ENCODE assay signal across 13 mouse cellular contexts in the genomic region with DNA sequence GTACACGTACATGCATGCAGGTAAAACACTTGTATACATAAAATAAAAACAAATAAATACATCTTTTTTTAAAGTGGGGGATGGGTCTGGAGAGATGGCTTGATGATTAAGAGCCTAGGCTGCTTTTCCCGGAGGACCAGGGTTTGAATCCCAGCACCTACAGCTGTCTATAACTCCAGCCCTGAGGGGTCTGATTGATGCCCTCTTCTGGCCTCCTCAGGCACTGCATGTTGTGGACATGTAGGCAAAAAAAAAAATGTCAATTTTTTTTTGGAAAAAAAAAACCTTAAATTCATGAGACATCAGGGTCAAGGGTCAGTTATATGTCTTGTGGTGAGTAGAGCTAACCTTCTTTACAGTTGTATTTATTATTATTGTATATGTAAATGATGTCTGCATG. TPM values are rescaled to one million over a fixed set of nuclear protein-coding genes. Genes with fewer than 3 reads are reported as not detected.
DNase-seq lines count a peak whose midpoint lies in the region; ATAC-seq and TF ChIP-seq lines count a peak whose summit lies in the region.
"Had no signal": no experiment of that assay in that cellular context is flagged by ENCODE, and none has a peak within 500 bp of the region (broad histone marks: within the 10 kb centered on the region; RNA-seq: fewer than 3 reads in every experiment).

No protein-coding gene starts in this region.

- H3K36me3 ChIP-seq in limb, embryonic 11.5 days (ENCODE audit: control insufficient read depth, insufficient read depth, low read length) = peaks cover 6% of the 10 kb centered on the region
- peaks cover 89% of the 10 kb centered on the region for H3K36me3 ChIP-seq in limb, embryonic 10.5 days
- H3K36me3 ChIP-seq in embryonic facial prominence, embryonic 11.5 days (replicated peaks; ENCODE audit: control insufficient read depth, insufficient read depth, low read depth, low read length) = no peaks in the 10 kb centered on the region; the same call in 1 of the 2 replicates

- WGBS in cerebellum, adult 2 months = 94% methylated on average over 2 of the region's 2 CpGs
- WGBS in limb, embryonic 11.5 days = 82% methylated on average over 2 of the region's 2 CpGs
- WGBS in limb, embryonic 10.5 days = 92% methylated on average over 2 of the region's 2 CpGs
- 91% methylated on average over 2 of the region's 2 CpGs for WGBS in embryonic facial prominence, embryonic 11.5 days

- H3K4me1 ChIP-seq in cerebellum, adult 2 months (ENCODE audit: control insufficient read depth, insufficient read depth, low read length) = no peaks in the 10 kb centered on the region
- H3K4me1 ChIP-seq in limb, embryonic 11.5 days (ENCODE audit: control insufficient read depth, insufficient read depth, low read length) = no peaks in the 10 kb centered on the region
- no peaks in the 10 kb centered on the region for H3K4me1 ChIP-seq in limb, embryonic 10.5 days
- no peaks in the 10 kb centered on the region for H3K4me1 ChIP-seq in embryonic facial prominence, embryonic 11.5 days (ENCODE audit: control insufficient read depth, insufficient read depth, low read length)

- TF ChIP-seq POLR2A in cerebellum, adult 2 months (IDR thresholded peaks at IDR 0.05; ENCODE audit: borderline replicate concordance, insufficient read depth, low read length) = no peak

- TF ChIP-seq CTCF in cerebellum, adult 2 months (IDR thresholded peaks at IDR 0.05; ENCODE audit: borderline replicate concordance, insufficient read depth, low read depth, low read length) = 0 out of 2 replicates have a peak, but pooled peaks have one; percentile 5

- H3K4me3 ChIP-seq in cerebellum, adult 2 months (replicated peaks; ENCODE audit: insufficient read depth, low read depth, low read length) = no peak overlapping the region
- H3K4me3 ChIP-seq in limb, embryonic 11.5 days (ENCODE audit: low read depth, low read length) = no peak overlapping the region
- no peak overlapping the region for H3K4me3 ChIP-seq in limb, embryonic 10.5 days
- no peak overlapping the region for H3K4me3 ChIP-seq in embryonic facial prominence, embryonic 11.5 days (ENCODE audit: low read depth, low read length)
- H3K4me3 ChIP-seq: hindbrain, embryonic 13.5 days; megakaryocyte, embryonic 14.5 days had no signal

- H3K27me3 ChIP-seq in cerebellum, adult 2 months (ENCODE audit: control insufficient read depth, insufficient read depth, low read length) = no peaks in the 10 kb centered on the region
- H3K27me3 ChIP-seq in limb, embryonic 11.5 days (ENCODE audit: control insufficient read depth, insufficient read depth, low read length) = no peaks in the 10 kb centered on the region
- no peaks in the 10 kb centered on the region for H3K27me3 ChIP-seq in limb, embryonic 10.5 days (ENCODE audit: low read depth, poor library complexity, severe bottlenecking)
- H3K27me3 ChIP-seq in embryonic facial prominence, embryonic 11.5 days (ENCODE audit: control insufficient read depth, insufficient read depth, low read length) = no peaks in the 10 kb centered on the region
- H3K27me3 ChIP-seq: hindbrain, embryonic 13.5 days; megakaryocyte, embryonic 14.5 days had no signal

- H3K9ac ChIP-seq in limb, embryonic 11.5 days (ENCODE audit: low read length) = no peak overlapping the region
- no peak overlapping the region for H3K9ac ChIP-seq in embryonic facial prominence, embryonic 11.5 days (replicated peaks; ENCODE audit: low read length)
- H3K9ac ChIP-seq: hindbrain, embryonic 13.5 days had no signal

- H3K27ac ChIP-seq in cerebellum, adult 2 months (ENCODE audit: insufficient read depth, low read length) = no peak overlapping the region
- no peak overlapping the region for H3K27ac ChIP-seq in limb, embryonic 11.5 days (replicated peaks; ENCODE audit: low read depth, low read length)
- H3K27ac ChIP-seq in limb, embryonic 10.5 days = no peak overlapping the region
- no peak overlapping the region for H3K27ac ChIP-seq in embryonic facial prominence, embryonic 11.5 days (replicated peaks; ENCODE audit: low read depth, low read length)
- H3K27ac ChIP-seq: hindbrain, embryonic 13.5 days had no signal

- no peaks in the 10 kb centered on the region for H3K9me3 ChIP-seq in limb, embryonic 11.5 days (ENCODE audit: control insufficient read depth, low read length)
- H3K9me3 ChIP-seq in limb, embryonic 10.5 days (replicated peaks) = no peaks in the 10 kb centered on the region
- H3K9me3 ChIP-seq in embryonic facial prominence, embryonic 11.5 days (replicated peaks; ENCODE audit: control insufficient read depth, low read length) = no peaks in the 10 kb centered on the region
- H3K9me3 ChIP-seq: hindbrain, embryonic 13.5 days; megakaryocyte, embryonic 14.5 days had no signal

- DNase-seq in cerebellum, adult 2 months = no peak
- no peak for DNase-seq in cerebellum, adult 9-10 months
- DNase-seq in limb, embryonic 11.5 days (ENCODE audit: low spot score) = peak; percentile 30
- no peak for DNase-seq in limb, embryonic 10.5 days (ENCODE audit: low spot score)
- DNase-seq in A20 (ENCODE audit: low read depth, low spot score) = peak; percentile 30
- DNase-seq in embryonic facial prominence, embryonic 11.5 days (ENCODE audit: low spot score) = peak; percentile 14
- DNase-seq in right cerebral cortex, adult 18-20 months = no peak
- no peak for DNase-seq in layer of hippocampus, adult 9-11 months
- DNase-seq: cerebellum, adult 11 months; gastrocnemius, postnatal 36 days; left cerebral cortex, postnatal 4 days had no signal

- no peak for ATAC-seq in limb, embryonic 11.5 days (ENCODE audit: insufficient number of reproducible peaks, low FRiP score, low TSS enrichment, low read depth)
- no peak for ATAC-seq in embryonic facial prominence, embryonic 11.5 days (replicated peaks; ENCODE audit: insufficient number of reproducible peaks, low FRiP score, low TSS enrichment, low read depth)

- no peak overlapping the region for H3K4me2 ChIP-seq in limb, embryonic 11.5 days (ENCODE audit: low read depth, severe bottlenecking)
- no peak overlapping the region for H3K4me2 ChIP-seq in embryonic facial prominence, embryonic 11.5 days (ENCODE audit: low read depth, low read length)
- H3K4me2 ChIP-seq: hindbrain, embryonic 13.5 days had no signal

RNA-seq across cellular contexts. Expression of a gene that starts 34.4 kb away (rescaled TPM):
- polyA plus RNA-seq in cerebellum, adult 2 months (2012; rRNA removed) = 3.8 and 4.4 TPM in 2 replicates
- 1.4 and 1.6 TPM in 2 replicates for polyA plus RNA-seq in limb, embryonic 11.5 days (2014; fragmentation: Nextera tagmentation; extraction: Ambion mirVana)
- polyA plus RNA-seq in limb, embryonic 10.5 days (2016; fragmentation: Nextera tagmentation; extraction: Ambion mirVana) = 1.2 and 1.9 TPM in 2 replicates
- 1.9 and 2.0 TPM in 2 replicates for polyA plus RNA-seq in embryonic facial prominence, embryonic 11.5 days (2014; fragmentation: Nextera tagmentation; extraction: Ambion mirVana)

RNA-seq across cellular contexts. Expression of a gene that starts 35.2 kb away (rescaled TPM):
- 44.4 and 52.6 TPM in 2 replicates for polyA plus RNA-seq in cerebellum, adult 2 months (2012; rRNA removed)
- polyA plus RNA-seq in limb, embryonic 11.5 days (2014; fragmentation: Nextera tagmentation; extraction: Ambion mirVana) = 80.0 and 85.8 TPM in 2 replicates
- 100 and 121 TPM in 2 replicates for polyA plus RNA-seq in limb, embryonic 10.5 days (2016; fragmentation: Nextera tagmentation; extraction: Ambion mirVana)
- polyA plus RNA-seq in embryonic facial prominence, embryonic 11.5 days (2014; fragmentation: Nextera tagmentation; extraction: Ambion mirVana) = 85.5 and 85.8 TPM in 2 replicates

RNA-seq across cellular contexts. Expression of a gene that starts 43.7 kb away (rescaled TPM):
- not detected in 2 replicates for polyA plus RNA-seq in cerebellum, adult 2 months (2012; rRNA removed)
- polyA plus RNA-seq in limb, embryonic 11.5 days (2014; fragmentation: Nextera tagmentation; extraction: Ambion mirVana) = 0.14 TPM in 1 of 2 replicates, not detected in the other
- not detected in 2 replicates for polyA plus RNA-seq in limb, embryonic 10.5 days (2016; fragmentation: Nextera tagmentation; extraction: Ambion mirVana)
- polyA plus RNA-seq in embryonic facial prominence, embryonic 11.5 days (2014; fragmentation: Nextera tagmentation; extraction: Ambion mirVana) = not detected in 2 replicates

Comparison
In these comparisons a context has a peak if more than half of its experiments do, and no peak if none do; other contexts are left out.
1. DNase-seq: peak in limb, embryonic 11.5 days (single experiment), A20 (single experiment) and embryonic facial prominence, embryonic 11.5 days (single experiment); none in cerebellum, adult 2 months (0 of 2), cerebellum, adult 9-10 months (single experiment), limb, embryonic 10.5 days (single experiment), right cerebral cortex, adult 18-20 months (single experiment) and layer of hippocampus, adult 9-11 months (single experiment).